Mouse (Mus musculus) liver, embryonic 14.5 days (tissue): ENCODE data around the gene Rad54l2. TPM values are rescaled to one million over a fixed set of nuclear protein-coding genes. Genes with fewer than 3 reads are reported as not detected.

ENCODE experiments used
- ATAC-seq: fragments of 200-750 bp; cut with Nextera tagmentation; 2 replicates; pipeline ENCODE4 v1.8.0; 2017; ENCODE audit warnings: moderate number of reproducible peaks, mild to moderate bottlenecking, moderate library complexity; ENCODE audit not compliant: insufficient read depth
- DNase-seq, 3 experiments: peaks; one replicate each; pipeline ENCODE4 v3.0.0-alpha.2; 2012 to 2013; ENCODE audit warnings: low read depth in 3 of 3, low spot score in 3 of 3
- H3K27ac ChIP-seq: fragments of 300-500 bp; sonication (generic); 2 replicates; pipeline ENCODE4 v1.5.1; 2014; ENCODE audit warnings: moderate library complexity, mild to moderate bottlenecking, control low read depth, inconsistent platforms
- H3K27me3 ChIP-seq: fragments of 300-500 bp; sonication (generic); 2 replicates; pipeline ENCODE4 v1.6.1; 2014; ENCODE audit warnings: mild to moderate bottlenecking, low read length, moderate library complexity; ENCODE audit not compliant: control insufficient read depth, insufficient read depth
- H3K36me3 ChIP-seq: fragments of 300-500 bp; sonication (generic); replicated peaks from 2 replicates; pipeline ENCODE4 v1.6.1; 2014; ENCODE audit warnings: low read depth; ENCODE audit not compliant: control insufficient read depth, insufficient read depth
- H3K4me1 ChIP-seq, 2 experiments: fragments of 200-500 bp in 1 of 2; fragments of 300-500 bp in 1 of 2; sonication (generic) in 1 of 2; replicated peaks; 2 replicates each; pipeline ENCODE4 v1.6.1; 2012 to 2014; ENCODE audit warnings: antibody characterized with exemption in 1 of 2, inconsistent platforms in 1 of 2, low read length in 1 of 2; ENCODE audit not compliant: control insufficient read depth in 2 of 2, insufficient read depth in 2 of 2
- H3K4me2 ChIP-seq: fragments of 300-500 bp; sonication (generic); 2 replicates; pipeline ENCODE4 v1.6.1; 2014; ENCODE audit warnings: low read depth, mild to moderate bottlenecking, control low read depth, moderate library complexity
- H3K4me3 ChIP-seq, 2 experiments: fragments of 200-500 bp in 1 of 2; fragments of 300-500 bp in 1 of 2; sonication (generic) in 1 of 2; 2 replicates each; pipeline ENCODE4 v1.5.1; 2012 to 2014; ENCODE audit warnings: low read depth in 2 of 2, low read length in 2 of 2, mild to moderate bottlenecking in 2 of 2, control low read depth in 1 of 2, inconsistent platforms in 1 of 2, moderate library complexity in 1 of 2; ENCODE audit not compliant: insufficient read depth in 1 of 2
- H3K9ac ChIP-seq: fragments of 300-500 bp; sonication (generic); replicated peaks from 2 replicates; pipeline ENCODE4 v1.6.1; 2014; ENCODE audit warnings: mild to moderate bottlenecking, control low read depth, moderate library complexity
- H3K9me3 ChIP-seq: fragments of 300-500 bp; sonication (generic); 2 replicates; pipeline ENCODE4 v1.6.1; 2016; ENCODE audit warnings: low read length, mixed read lengths; ENCODE audit not compliant: control insufficient read depth
- CTCF ChIP-seq: IDR thresholded peaks from 2 replicates; pipeline ENCODE4 v1.5.1; 2016; ENCODE audit warnings: antibody characterized with exemption, low read depth, control low read depth
- EP300 ChIP-seq: IDR thresholded peaks from 2 replicates; pipeline ENCODE4 v1.6.1; 2016; ENCODE audit warnings: antibody characterized with exemption, low read depth
- WGBS: fragments of 180-500 bp; shearing (Covaris S2); extraction: QIAGEN DNeasy Blood & Tissue Kit; methylation state at CpG from one replicate; pipeline ENCODE4 v1.1.7; 2014; ENCODE audit not compliant: insufficient replicate concordance; 5-methylcytosine and 5-hydroxymethylcytosine counted together
- polyA plus RNA-seq, 2 experiments: library from polyadenylated mRNA; depleted of rRNA in 1 of 2; stranded (reverse) in 1 of 2; unstranded in 1 of 2; fragments of >200 nt; fragmentation: Nextera tagmentation in 1 of 2; extraction: Ambion mirVana in 1 of 2; gene quantifications; 2 replicates each; pipeline versions ENCODE4 v1.2.1 to v1.2.3; 2012 to 2014

Rad54l2 gene
- polyA plus RNA-seq, 2 experiments: 0.96 to 2.4 TPM

GRCm38 (mm10) chr9:106739056-106739455 is 49.9 kb downstream of the Rad54l2 start:
- H3K4me1 ChIP-seq: no peaks in the 10 kb centered on the region
- 67% methylated on average over 1 of the region's 1 CpGs for WGBS
- TF ChIP-seq EP300 (no peak), CTCF (no peak)
- no peak overlapping the region for H3K27ac ChIP-seq
- H3K4me3 ChIP-seq: no peak overlapping the region
- no peaks in the 10 kb centered on the region for H3K36me3 ChIP-seq
- no peak overlapping the region for H3K4me2 ChIP-seq
- no peak overlapping the region for H3K9ac ChIP-seq
- H3K27me3 ChIP-seq: no peaks in the 10 kb centered on the region
- no peak for ATAC-seq
- DNase-seq: no peak
- H3K9me3 ChIP-seq: no peaks in the 10 kb centered on the region

- no peaks in the 10 kb centered on the region for H3K36me3 ChIP-seq
- no peak overlapping the region for H3K4me3 ChIP-seq
- ATAC-seq (no peak), DNase-seq (no peak)
- no peaks in the 10 kb centered on the region for H3K9me3 ChIP-seq
- no peak overlapping the region for H3K4me2 ChIP-seq
- TF ChIP-seq CTCF (no peak), EP300 (no peak)
- 74% methylated on average over 2 of the region's 2 CpGs for WGBS
- H3K9ac ChIP-seq: no peak overlapping the region
- H3K4me1 ChIP-seq: no peaks in the 10 kb centered on the region
- no peak overlapping the region for H3K27ac ChIP-seq
- H3K27me3 ChIP-seq: no peaks in the 10 kb centered on the region
Observed at GRCm38 (mm10) chr9:106738199-106738985, 50.6 kb downstream of the Rad54l2 start.

GRCm38 (mm10) chr9:106733690-106734089 is 55.3 kb downstream of the Rad54l2 start:
- no peak overlapping the region for H3K4me2 ChIP-seq
- no peak for ATAC-seq
- H3K27me3 ChIP-seq: no peaks in the 10 kb centered on the region
- DNase-seq: no peak
- no peaks in the 10 kb centered on the region for H3K36me3 ChIP-seq
- TF ChIP-seq EP300 (no peak), CTCF (no peak)
- WGBS: 47% methylated on average over 2 of the region's 2 CpGs
- H3K4me1 ChIP-seq: no peaks in the 10 kb centered on the region
- no peaks in the 10 kb centered on the region for H3K9me3 ChIP-seq
- no peak overlapping the region for H3K4me3 ChIP-seq
- no peak overlapping the region for H3K9ac ChIP-seq
- H3K27ac ChIP-seq: no peak overlapping the region

- 69% methylated on average over 2 of the region's 2 CpGs for WGBS
Observed at GRCm38 (mm10) chr9:106729416-106729815, 59.6 kb downstream of the Rad54l2 start.

GRCm38 (mm10) chr9:106726891-106727290 is 62.1 kb downstream of the Rad54l2 start:
- Histone ChIP-seq H3K27me3 (no peaks in the 10 kb centered on the region), H3K4me3 (no peak overlapping the region), H3K27ac (peak overlapping the region; percentile 9; the same call in 1 of the 2 replicates), H3K9me3 (no peaks in the 10 kb centered on the region), H3K36me3 (no peaks in the 10 kb centered on the region; the same call in 1 of the 2 replicates), H3K4me2 (peak overlapping the region; percentile 6; the same call in 1 of the 2 replicates), H3K9ac (no peak overlapping the region), H3K4me1 (peaks cover 6 to 12% of the 10 kb centered on the region in 2 experiments)
- WGBS: 20% methylated on average over 1 of the region's 1 CpGs
- peak; percentile 93 for ATAC-seq
- DNase-seq: peak; percentile 16 to 37 (median 23)
- TF ChIP-seq CTCF: no peak
- TF ChIP-seq EP300: no peak

More at GRCm38 (mm10) chr9:106729416-106729815, 59.6 kb downstream of the Rad54l2 start:
- Histone ChIP-seq H3K27ac (no peak overlapping the region), H3K36me3 (no peaks in the 10 kb centered on the region), H3K4me2 (no peak overlapping the region), H3K4me1 (peaks cover 6 to 12% of the 10 kb centered on the region in 2 experiments), H3K9me3 (no peaks in the 10 kb centered on the region), H3K4me3 (no peak overlapping the region), H3K27me3 (no peaks in the 10 kb centered on the region), H3K9ac (no peak overlapping the region)
- ATAC-seq: no peak
- no peak for DNase-seq
- TF ChIP-seq CTCF (no peak), EP300 (no peak)
